Mouse (Mus musculus) adrenal gland, postnatal 10 days (tissue): ENCODE data around the gene Elf3. TPM values are rescaled to one million over a fixed set of nuclear protein-coding genes. Genes with fewer than 3 reads are reported as not detected.
"Not testable (repeated sequence)": the region's sequence is repeated elsewhere in the genome, so short reads cannot be mapped to it uniquely, and the experiment has no call there.

Experiments used
- DNase-seq: peaks from one replicate; pipeline ENCODE4 v3.0.0; 2021; ENCODE audit warnings: mixed read lengths
- total RNA-seq, 2 experiments: library from RNA; stranded (reverse); gene quantifications; 2 replicates each; pipeline ENCODE4 v1.2.3; 2021

Elf3 gene
- total RNA-seq, 2 experiments from 2014 or later = 0.21 to 0.39 TPM

- peak; percentile 81 for DNase-seq
These were observed 21.1 kb downstream of the Elf3 start for GRCm38 (mm10) chr1:135237131-135237851.

GRCm38 (mm10) chr1:135234771-135235170 lies 23.6 kb downstream of the Elf3 start:
- DNase-seq = no peak

GRCm38 (mm10) chr1:135233961-135234360 lies 24.4 kb downstream of the Elf3 start:
- DNase-seq = no peak

- not testable (repeated sequence) for DNase-seq
These were observed 26.5 kb downstream of the Elf3 start for GRCm38 (mm10) chr1:135231878-135232277.

- DNase-seq = no peak
These were observed 30.9 kb downstream of the Elf3 start for GRCm38 (mm10) chr1:135227339-135227950.

- no peak for DNase-seq
These were observed 33.3 kb downstream of the Elf3 start for GRCm38 (mm10) chr1:135224981-135225604.

GRCm38 (mm10) chr1:135224147-135224546 lies 34.2 kb downstream of the Elf3 start:
- DNase-seq = no peak

GRCm38 (mm10) chr1:135217607-135218233 lies 40.6 kb downstream of the Elf3 start:
- DNase-seq = no peak

GRCm38 (mm10) chr1:135213772-135214640 lies 44.4 kb downstream of the Elf3 start:
- no peak for DNase-seq

- DNase-seq = no peak
These were observed 47.9 kb downstream of the Elf3 start for GRCm38 (mm10) chr1:135210421-135210820.

- no peak for DNase-seq
These were observed 49.7 kb downstream of the Elf3 start for GRCm38 (mm10) chr1:135208716-135209115.

- DNase-seq = no peak
These were observed 51.6 kb downstream of the Elf3 start for GRCm38 (mm10) chr1:135206586-135207339.

GRCm38 (mm10) chr1:135205257-135205656 lies 53.1 kb downstream of the Elf3 start:
- DNase-seq = no peak

- DNase-seq = no peak
These were observed 53.9 kb downstream of the Elf3 start for GRCm38 (mm10) chr1:135204196-135205126.

Other genes starting within 250 kb of the Elf3 start
- 10 to 100 TPM; 20.5 to 28.4 TPM for gene Lgr6, start 153.3 kb downstream of the Elf3 start, total RNA-seq
- 1 to 10 TPM; 1.8 to 2.5 TPM for gene Ptpn7, start 125.9 kb downstream of the Elf3 start, total RNA-seq
- gene Arl8a, start 111.7 kb downstream of the Elf3 start, total RNA-seq = 10 to 100 TPM; 49.2 to 57.7 TPM
- 1 to 10 TPM; 1.3 to 2.8 TPM for gene Gpr37l1, start 90.9 kb downstream of the Elf3 start, total RNA-seq
- 10 to 100 TPM; 40.0 to 56.1 TPM for gene Rnpep, start 25.5 kb upstream of the Elf3 start, total RNA-seq
- gene Timm17a, start 55.2 kb upstream of the Elf3 start, total RNA-seq = 100 to 1,000 TPM; 277 to 292 TPM
- 1 to 10 TPM; 1.7 to 3.8 TPM for gene Lmod1, start 66.2 kb upstream of the Elf3 start, total RNA-seq
- gene Shisa4, start 116.7 kb upstream of the Elf3 start, total RNA-seq = 10 to 100 TPM; 13.9 to 31.8 TPM
- gene Ipo9, start 171.9 kb upstream of the Elf3 start, total RNA-seq = 100 to 1,000 TPM in 1 of 2 experiments, 10 to 100 TPM in 1; 80.6 to 113 TPM